Mouse (Mus musculus) kidney, adult 18-20 months (tissue): ENCODE data around the gene Tmem63b.
"Not testable (repeated sequence)": the region's sequence is repeated elsewhere in the genome, so short reads cannot be mapped to it uniquely, and the experiment has no call there.

ENCODE experiments used
- DNase-seq: peaks from one replicate; pipeline ENCODE4 v3.0.0; 2021

Gene Tmem63b

DNA sequence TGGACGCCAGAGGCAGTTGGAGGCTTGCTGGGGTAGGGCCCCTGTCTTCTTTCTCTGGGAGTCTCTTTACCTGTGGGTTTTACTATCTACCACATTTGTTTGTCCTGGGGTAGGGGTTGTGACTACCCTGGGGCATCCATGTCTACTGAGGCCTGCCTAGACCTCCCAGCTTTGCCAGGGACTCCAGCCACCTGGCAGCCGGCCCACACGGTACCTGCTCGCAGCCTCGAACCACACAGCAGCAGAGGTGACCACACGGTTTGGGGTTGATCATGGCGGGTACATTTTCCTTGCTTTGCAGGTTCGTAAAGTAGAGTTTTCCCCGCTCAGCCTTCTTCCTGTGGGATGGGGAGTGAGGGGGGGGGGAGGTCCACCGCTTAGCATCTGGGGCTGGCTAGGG lies 19.2 kb downstream of the Tmem63b start:
- no peak for DNase-seq

DNA sequence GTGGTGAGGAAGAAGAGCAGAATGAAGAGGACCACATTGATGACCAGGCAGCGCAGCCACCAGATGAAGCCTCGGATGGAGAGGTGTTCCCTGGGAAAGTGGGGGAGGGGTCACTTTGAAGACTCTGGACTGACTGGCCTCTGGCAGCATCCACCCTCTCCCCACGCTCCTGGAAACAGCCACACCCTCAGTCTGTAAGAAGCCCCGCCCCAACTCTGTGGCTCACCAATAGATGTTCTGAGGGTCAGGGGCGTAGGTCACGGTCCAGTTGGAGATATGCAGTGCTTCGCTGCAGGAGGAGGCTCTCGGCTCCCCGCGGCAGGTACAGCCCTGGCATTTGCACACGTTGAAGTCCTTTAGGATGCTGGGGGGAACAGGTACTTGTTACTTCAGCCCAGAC lies 20.6 kb downstream of the Tmem63b start:
- no peak for DNase-seq

DNA sequence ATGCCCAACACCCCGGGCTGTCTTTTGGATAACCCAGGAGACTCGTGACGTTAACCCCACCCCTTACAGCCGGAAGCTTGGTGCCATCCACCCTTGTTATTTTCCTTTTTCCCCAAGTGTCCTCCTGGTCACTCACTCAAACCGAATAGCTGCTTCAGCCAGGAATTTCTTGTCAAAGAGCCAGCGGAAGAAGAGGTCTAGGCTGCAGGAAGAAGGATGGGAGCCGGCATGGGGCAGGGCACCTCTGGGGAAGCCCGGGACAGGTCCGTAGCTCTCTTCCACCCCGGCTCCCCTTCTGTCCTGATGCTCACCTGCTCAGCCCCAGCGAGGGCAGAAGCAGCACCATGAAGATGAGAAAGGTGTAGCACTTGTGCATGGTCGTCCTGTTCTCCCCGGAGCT lies 22.1 kb downstream of the Tmem63b start:
- no peak for DNase-seq

DNA sequence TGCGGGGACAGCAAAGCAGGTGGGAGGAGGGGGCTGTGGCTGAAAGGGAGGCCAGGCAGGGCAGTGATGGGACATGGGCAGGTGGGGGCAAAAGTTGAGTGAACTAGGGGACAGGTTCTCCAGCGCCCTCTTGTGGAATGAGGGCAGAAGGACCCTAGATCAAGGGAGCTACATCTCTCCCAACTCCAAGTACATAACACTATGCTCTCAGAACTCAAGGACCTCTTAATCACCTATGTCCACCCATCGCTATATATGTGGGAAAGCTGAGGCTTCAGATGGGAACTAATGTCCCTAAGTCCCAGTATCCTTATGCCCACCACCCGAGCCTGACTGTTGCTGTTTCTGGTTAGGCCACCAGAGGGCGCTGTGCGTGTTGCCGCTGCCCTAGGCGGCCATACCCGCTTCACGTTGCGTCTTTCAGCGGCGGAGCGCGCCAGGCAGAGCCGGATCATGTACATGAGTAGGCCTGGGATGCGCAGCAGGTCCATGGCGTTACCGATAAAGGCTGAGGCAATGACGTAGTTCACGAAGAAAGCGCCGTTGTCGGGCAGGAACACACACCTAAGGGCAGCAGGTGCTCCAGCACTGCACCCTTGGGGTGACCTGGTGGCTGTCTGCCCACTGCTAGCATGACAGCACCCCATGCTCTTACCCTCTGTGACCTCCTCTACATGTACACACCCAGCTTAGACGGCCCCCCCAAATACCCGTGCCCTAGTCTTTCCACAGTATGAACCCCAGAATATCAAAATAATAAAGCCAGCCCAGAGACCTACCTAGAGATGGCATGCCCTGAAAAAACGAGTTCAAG lies 23.4 kb downstream of the Tmem63b start:
- peak; percentile 83 for DNase-seq

DNA sequence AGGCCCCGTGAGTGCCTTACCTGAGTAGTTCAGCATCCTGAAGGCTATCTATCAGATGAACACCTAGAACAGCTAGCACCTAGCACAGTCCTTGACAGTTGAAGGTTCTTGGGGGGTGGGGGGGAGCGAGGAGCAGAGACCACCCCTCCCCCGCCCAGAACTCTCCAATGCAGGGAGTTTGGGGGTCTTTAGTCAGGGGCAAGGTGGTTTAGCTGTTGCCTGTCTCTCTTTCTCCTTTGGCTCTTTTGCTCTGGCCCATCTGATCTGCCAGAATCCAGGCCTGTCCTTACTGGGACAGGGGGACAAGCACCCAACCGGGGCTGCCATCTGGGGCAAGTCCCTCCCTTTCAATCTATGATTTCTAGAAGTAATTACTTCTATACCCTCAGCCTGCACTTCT lies 27.5 kb downstream of the Tmem63b start, which contains the start of gene Capn11:
Gene Capn11 (minus strand): TSS at position 101 of the 400 bp plus-strand sequence.
- no peak for DNase-seq

DNA sequence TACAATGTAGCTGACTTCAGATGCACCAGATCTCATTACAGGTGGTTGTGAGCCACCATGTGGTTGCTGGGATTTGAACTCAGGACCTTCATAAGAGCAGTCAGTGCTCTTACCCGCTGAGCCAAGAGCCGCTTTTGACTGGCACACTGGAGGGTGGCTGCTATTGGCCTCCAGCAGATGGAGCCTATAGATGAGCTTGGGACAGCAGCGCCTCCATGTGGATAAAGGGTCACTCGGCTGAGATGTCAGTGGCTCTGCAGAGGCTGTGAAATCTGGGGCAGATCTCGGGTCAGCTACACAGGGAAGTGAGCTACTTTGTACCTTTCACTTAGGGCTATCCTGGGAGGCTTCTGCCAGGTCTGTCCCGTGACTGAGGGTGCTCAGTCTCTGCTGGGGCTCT lies 30.9 kb downstream of the Tmem63b start:
- DNase-seq: no peak

DNA sequence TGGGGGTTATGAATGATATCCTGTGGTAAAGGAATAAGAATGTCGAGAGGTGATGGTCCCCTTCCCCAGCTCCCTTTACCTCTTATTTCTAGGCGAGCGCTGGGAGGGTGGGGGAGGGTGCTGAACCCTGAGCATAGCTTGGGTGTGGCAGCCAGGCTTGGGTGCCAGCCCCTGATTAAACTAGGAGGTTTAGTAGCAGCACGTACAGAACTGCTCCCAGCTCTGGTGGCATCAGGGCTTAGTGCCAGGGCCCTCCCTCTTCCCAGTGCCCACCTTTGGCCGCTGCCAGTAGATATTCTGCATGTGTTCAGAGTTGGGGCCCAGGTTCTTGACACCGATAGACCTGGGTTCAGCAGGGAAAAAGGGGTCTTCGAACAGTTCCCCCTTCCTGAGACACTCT lies 33.5 kb downstream of the Tmem63b start:
- no peak for DNase-seq

DNA sequence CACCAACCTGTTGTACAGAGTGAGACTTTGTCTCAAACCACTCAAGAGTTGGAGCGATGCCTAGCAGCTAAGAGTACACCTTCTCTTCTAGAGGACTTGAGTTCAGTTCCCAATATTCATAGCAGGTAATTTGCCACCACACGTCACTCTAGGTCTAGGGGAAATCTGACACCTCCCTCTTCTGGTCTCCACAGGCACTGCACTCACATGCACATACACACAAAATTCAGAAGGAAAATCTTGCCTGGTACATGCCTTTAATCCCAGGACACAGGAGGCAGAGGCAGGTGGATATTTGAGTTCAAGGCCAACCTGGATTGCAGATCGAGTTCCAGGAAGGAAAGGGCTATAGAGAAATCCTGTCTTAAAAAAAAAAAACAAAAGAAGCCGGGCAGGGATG lies 42.5 kb downstream of the Tmem63b start:
- DNase-seq: no peak

DNA sequence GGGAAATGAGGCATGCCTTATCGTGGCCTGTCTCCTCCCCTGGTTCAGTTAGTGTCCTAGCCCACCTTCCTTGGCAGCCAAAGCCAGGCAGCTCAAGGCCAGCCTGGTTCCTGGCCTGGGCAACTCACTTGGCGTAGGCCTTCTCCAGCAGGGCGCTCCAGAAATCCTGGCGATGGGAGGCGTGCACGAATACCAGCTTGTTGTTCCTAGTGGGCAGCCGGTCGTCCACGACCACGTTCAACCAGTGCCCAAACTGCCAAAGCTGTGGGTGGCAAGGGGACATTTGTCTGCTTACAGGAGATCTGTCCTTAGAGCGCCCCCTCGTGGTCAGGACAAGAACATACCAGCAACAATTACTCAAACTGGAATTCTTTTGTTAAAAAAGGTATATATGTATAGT lies 44.0 kb downstream of the Tmem63b start:
- peak; percentile 65 for DNase-seq

DNA sequence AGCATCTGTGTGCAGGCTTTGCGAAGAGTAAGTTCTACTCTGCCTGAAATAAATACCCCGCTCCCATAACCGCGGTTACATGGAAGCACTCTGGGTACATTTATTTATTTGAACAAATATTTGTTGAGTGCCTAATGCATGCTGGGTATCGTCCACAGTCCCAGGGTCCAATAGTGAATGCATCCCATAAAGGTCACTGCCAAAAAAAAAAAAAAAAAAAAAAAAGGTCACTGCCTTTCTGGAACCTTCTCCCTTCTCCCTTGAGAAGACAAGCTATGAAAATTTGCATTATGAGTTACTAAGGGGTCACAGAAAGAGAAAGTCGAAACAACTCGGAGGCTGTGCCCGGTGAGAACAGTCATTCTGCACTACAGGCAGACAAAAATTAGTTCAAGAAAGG lies 44.7 kb downstream of the Tmem63b start:
- DNase-seq: no peak

DNA sequence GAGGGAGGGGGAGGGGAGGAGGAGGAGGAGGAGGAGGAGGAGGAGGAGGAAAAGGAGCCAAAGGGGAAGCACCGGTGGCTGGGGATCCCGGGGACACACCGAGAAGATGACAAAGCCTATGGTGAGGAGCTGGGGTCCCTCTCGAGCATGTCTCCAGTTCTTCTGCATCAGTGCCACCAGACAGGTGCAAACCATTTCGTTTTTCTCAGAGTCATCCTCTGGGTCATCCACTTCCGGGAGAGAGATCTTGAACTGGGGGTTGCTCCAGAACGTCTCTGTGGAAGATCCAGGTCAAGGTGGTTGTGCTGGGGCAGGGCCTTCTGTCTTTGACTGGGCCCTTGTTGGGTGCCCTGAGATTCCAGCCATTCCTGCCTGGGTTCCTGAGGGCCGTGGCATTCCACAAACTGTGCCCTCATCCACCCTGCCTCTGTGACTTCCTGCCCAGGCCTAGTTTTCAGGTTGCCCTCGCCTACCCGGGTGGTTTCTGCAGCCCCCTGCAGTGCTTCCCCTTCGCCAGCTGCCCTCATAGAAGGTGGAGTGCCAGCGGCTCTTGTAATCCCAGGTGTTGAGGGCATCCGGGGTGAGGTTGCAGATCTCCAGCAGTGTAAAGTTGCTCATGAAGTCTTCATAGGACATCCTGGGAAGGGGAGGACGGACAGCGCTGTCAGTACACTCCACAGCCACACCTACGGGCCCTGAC lies 48.0 kb downstream of the Tmem63b start:
- no peak for DNase-seq

DNA sequence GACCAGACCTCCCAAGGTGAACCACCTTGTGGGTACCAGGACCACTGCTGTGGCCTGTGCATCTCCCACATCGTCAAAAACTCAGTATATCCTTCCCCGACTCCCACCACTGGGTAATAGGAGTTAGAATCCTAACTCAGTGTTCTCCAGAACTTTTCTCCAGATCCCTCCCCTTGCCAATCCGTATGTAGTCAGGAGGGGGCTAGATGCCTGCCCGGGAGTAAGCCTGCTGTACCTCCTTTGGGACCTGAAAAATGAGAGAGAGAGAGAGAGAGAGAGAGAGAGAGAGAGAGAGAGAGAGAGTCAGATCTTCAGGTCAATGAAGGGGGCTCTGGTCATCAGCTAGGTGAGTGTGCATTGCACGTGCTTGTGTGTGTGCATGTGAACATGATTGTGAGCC lies 52.7 kb downstream of the Tmem63b start:
- no peak for DNase-seq

DNA sequence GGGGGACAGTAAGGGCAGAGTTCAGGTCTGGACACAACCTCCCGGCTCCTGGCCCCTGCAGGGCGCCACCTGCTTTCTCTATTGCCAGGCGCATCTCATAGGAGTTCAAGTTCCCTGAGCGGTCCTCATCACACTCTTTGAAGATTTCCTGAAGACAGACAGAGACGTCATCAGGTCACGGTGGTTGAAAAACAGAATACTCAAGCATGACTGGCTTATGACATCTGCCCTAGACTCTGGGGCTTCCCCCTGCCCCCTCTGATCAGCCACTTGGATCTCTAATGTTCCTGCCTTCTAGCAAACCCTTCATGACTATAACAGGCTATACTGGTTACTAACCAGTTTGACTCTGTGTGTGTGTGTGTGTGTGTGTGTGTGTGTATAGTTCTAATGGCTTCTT lies 54.8 kb downstream of the Tmem63b start:
- no peak for DNase-seq

DNA sequence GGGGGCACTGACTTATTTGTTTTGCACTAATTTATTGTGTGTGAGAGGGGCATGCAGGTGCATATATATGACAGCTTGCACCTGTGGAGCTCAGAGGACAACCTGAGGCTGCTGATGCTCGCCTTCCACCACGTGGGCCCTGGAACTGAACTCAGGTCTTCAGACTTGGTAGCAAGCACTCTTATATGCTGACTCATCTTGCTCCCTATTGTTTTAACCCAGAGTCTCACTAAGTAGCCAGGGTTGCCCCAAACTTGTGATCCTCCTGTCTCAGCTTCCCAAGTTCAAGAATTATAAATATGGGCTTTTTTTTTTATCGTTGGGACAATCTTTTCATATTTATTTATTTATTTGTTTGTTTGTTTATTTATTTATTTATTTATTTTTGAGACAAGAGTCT lies 55.7 kb downstream of the Tmem63b start:
- no peak for DNase-seq

DNA sequence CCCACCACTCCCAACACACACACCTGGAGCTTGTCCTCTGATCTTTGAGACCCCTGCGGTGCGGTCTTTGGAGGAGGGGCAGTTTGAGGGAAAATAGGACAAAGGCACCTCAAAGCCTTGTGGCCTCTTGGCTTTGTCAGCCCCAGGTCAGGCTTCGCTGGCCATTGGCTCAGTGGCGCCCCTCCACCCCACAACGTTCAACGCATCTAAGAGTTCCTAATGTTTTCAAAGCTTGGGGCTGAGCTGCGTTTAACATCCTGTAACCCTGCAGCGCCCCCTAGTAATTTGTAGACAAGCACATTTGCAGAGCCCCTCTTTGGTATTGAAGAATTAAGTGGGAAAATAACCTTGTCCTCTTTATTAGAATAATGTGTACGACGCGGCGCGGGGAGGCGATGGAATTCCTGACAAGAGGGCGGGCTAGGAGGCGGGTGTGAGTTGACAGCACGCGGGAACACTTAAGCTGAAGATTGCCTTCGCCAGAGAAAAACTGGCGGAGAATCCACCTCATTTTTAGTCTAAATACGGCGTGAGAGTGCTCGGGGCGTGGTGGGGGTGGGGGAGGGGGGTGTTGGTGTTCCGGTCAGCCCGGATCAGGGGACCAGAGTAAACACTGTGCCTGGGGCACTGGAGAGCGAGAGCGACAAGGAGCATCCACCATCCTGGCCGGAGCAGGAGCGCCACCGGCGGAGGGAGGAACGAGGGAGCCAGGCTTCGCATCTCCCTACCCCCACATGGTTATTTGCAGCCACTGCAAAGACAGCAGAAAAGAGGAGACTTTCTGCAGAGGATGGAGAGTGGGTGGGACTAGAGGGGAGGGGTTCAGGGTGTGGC lies 56.6 kb downstream of the Tmem63b start:
- peak; percentile 61 for DNase-seq

DNA sequence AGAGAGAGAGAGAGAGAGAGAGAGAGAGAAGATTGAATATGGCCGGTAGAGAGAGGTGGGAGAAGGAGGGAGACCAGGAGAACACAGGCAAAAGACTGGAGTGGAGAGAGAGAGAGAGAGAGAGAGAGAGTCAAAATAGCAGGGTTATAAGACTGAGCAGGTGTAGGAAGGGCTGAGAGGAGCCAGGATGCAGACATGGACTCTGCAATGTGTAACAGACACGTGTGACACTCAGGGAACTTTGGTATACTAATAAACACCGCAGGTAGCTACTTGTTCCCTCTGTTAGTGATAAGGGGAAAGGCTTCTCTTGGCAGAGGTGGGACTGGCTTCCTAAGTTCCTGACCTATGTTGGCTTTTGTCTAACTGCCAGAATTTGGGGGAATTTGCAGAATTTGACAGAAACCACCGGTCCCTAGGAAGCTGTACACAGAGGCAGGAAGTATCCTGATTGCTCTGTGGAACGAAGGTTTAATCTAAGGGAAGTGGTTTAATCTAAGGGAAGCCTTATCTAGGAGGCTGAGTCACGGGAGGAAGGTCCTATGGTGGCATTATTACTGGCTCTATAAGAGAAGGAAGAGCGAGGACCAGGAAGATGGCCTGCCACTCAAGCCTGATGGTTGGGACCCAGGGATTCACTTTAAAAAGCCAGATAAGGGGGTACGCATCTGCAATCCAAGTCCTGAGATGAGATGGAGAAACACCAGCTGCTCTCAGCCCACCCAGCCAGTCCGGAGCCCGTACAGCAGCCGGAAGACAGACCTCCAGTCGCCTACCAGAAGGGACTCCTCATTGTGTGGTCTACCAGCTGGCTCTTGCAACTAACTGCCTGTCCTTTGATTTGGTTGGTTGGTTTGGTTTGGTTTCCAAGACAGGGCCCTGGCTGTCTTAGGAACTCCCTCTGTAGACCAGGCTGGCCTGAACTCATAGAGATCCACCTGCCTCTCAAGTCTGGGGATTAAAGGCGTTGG lies 57.5 kb downstream of the Tmem63b start:
- no peak for DNase-seq

DNA sequence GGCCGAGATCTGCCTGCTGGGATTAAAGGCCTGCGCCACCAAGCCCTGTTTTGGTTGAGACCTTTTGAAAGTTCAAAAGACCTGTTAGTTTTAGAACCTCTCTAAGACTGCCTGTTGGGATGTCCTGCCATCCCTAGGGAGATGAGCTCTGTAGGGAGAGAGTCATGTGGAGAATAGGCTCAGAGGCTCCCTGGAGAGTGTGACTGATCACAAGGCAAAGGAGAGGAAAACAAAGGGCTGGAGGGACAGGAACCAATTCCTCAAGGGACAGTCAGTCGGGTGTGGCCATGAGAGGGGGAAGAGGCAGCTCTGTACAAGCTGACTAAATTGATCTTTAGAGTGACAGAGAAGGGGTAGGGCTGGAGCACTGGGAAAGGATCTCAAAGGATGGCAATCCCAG lies 58.5 kb downstream of the Tmem63b start:
- no peak for DNase-seq

DNA sequence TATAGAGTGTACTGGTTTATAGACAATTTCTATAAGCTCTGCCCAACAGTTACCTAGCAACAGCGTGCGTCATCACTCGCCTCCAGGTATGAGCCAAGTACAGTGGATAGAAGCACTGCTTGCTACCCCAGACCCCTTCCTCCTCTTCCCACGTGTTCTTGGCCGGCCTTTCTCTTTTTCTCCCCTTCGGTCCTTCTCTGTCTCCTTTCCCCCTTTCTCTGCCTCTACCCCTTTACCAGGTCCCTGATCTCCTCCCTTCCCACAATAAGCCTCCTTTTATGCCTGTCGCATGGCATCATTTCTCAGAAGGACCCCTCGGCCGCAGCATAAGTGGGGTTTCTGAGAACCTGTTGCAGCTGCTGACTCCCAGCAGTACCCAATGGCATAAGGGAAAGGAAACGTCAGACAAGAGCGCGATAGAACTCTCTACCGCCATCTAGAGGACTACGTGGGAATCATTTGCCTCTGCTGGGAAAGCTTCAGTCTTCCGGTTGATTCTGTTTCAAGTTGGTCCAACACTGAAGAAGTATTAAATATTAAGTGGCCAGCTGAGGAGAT lies 60.0 kb downstream of the Tmem63b start:
- peak; percentile 67 for DNase-seq

DNA sequence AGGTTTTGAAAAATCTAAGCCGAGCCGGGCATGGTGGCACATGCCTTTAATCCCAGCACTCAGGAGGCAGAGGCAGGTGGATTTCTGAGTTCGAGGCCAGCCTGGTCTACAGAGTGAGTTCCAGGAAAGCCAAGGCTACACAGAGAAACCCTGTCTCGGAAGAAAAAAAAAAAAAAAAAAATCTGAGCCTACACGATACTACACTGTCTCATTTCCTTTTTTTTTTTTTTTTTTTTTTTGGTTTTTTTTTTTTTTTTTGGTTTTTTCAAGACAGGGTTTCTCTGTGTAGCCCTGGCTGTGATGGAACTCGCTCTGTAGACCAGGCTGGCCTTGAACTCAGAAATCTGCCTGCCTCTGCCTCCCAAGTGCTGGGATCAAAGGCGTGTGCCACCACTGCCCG lies 63.3 kb downstream of the Tmem63b start:
- not testable (repeated sequence) for DNase-seq

DNA sequence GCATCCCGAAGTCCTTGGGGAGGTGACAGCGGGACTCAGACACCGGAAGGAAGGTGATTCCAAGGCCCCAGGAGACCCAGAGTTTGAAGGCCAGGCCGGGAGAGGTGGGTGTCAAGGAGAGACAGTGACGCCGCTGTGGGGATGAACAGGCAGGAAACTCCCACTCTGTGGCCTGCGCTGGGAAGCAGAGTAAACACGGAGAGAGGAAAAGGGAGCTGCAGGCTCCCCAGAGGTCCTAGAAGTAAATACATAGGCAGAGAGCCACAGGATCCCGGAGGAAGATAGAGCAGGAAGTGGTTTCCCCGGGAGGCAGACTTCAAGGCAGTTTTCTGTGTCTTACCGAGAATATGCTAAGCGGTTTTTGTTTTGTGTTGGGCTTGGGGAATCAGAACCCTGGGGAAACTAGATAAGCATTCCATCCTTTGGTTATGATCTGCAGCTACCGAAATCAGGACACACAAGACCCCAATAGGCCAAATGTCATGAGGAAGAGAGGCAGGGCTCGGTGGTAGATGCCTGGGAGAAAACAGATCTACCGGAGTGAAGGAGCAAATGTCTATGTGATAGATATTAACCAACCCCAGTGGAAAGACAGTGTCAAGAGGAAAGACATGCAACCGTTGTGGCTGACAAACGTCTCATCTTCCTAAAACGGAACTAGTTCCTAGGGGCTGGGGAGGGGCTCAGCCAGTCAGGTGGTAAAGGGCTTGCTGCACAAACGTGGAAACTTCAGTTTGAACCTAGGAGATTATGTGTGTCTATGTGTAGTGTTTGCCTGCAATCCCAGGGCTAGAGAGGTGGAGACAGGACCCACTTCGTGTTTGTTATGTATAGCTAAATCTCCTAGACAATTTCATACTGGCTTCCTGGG lies 67.1 kb downstream of the Tmem63b start:
- DNase-seq: peak; percentile 42

DNA sequence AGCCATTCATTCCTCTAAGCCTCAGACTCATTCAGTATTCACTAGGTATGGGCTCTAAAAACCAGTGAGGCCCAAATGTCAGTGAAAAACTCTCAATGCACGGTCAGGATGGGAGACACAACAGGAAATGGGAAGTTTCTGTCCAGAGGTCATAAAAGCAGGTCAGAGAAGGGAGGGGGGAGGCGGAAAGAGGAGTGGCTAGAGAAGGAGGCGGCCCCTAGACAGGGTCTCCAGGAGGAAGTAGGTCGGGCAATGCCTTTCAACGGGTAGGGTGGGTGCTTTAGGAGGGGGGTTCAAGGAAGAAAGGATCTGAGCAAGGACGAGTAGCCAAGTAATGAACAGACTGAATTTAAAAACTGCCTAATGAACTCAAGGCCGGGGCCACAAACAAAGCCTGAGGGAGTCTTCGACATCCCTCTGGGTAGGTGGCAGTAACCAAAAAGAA lies 67.7 kb downstream of the Tmem63b start:
- DNase-seq: peak; percentile 52
